Mouse (Mus musculus) C2C12 (cell line): ENCODE data around the gene Dnaja4.

Source experiments
- CTCF ChIP-seq: IDR thresholded peaks from one replicate; pipeline ENCODE4 v1.5.1; 2011; ENCODE audit not compliant: control insufficient read depth, insufficient read depth, insufficient read length
- MYOD1 ChIP-seq: IDR thresholded peaks from one replicate; pipeline ENCODE4 v1.6.1; 2011; ENCODE audit warnings: low read depth; ENCODE audit not compliant: control insufficient read depth, insufficient read length
- MYOG ChIP-seq: IDR thresholded peaks from one replicate; pipeline ENCODE4 v1.6.1; 2011; ENCODE audit not compliant: control insufficient read depth, insufficient read length; ENCODE audit errors: extremely low read depth
- USF1 ChIP-seq: IDR thresholded peaks from one replicate; pipeline ENCODE4 v1.6.1; 2011; ENCODE audit warnings: low read depth, mild to moderate bottlenecking, control low read depth, moderate library complexity

- TF ChIP-seq CTCF (no peak), MYOD1 (no peak), MYOG (no peak), USF1 (no peak)
These were observed 34.3 kb upstream of the Dnaja4 start for GRCm38 (mm10) chr9:54664358-54664757.
